11 mouse cellular contexts compared by ENCODE assay signal in genomic region chr16:87783561-87784304, GRCm38 (mm10).
DNase-seq lines count a peak whose midpoint lies in the region; ATAC-seq and TF ChIP-seq lines count a peak whose summit lies in the region.
"Had no signal": no experiment of that assay in that cellular context is flagged by ENCODE, and none has a peak within 500 bp of the region (broad histone marks: within the 10 kb centered on the region; RNA-seq: fewer than 3 reads in every experiment).

No protein-coding gene starts in this region.

- no peaks in the 10 kb centered on the region for H3K4me1 ChIP-seq in heart, postnatal 0 days (ENCODE audit: control insufficient read depth, insufficient read depth)
- no peaks in the 10 kb centered on the region for H3K4me1 ChIP-seq in forebrain, embryonic 15.5 days

- TF ChIP-seq CTCF in layer of hippocampus, adult 2 months (conservative IDR thresholded peaks at IDR 0.05): no peak
- no peak for TF ChIP-seq CTCF in heart, postnatal 0 days (IDR thresholded peaks at IDR 0.05; ENCODE audit: low read depth)

- 0 out of 2 replicates have a peak, but pooled peaks have one; percentile 20 for ATAC-seq in heart, postnatal 0 days (ENCODE audit: insufficient read depth, low read depth)
- ATAC-seq in forebrain, embryonic 15.5 days (replicated peaks): no peak

- H3K36me3 ChIP-seq in heart, postnatal 0 days (replicated peaks; ENCODE audit: control insufficient read depth, insufficient read depth, low read length): no peaks in the 10 kb centered on the region
- no peaks in the 10 kb centered on the region for H3K36me3 ChIP-seq in forebrain, embryonic 15.5 days
- H3K36me3 ChIP-seq: forebrain, embryonic 10.5 days had no signal

- peak overlapping the region; percentile 12; the same call in 1 of the 2 replicates for H3K4me3 ChIP-seq in layer of hippocampus, adult 2 months
- no peak overlapping the region for H3K4me3 ChIP-seq in heart, postnatal 0 days (ENCODE audit: low read depth, low read length)
- no peak overlapping the region for H3K4me3 ChIP-seq in forebrain, embryonic 15.5 days
- H3K4me3 ChIP-seq: forebrain, embryonic 10.5 days had no signal

- intact Hi-C loops in left cerebral cortex, postnatal 36 days (cut with DNase I): no loop called here

- peak overlapping the region; percentile 32 for H3K4me2 ChIP-seq in heart, postnatal 0 days (ENCODE audit: low read depth, low read length)
- no peak overlapping the region for H3K4me2 ChIP-seq in forebrain, embryonic 15.5 days (replicated peaks)
- H3K4me2 ChIP-seq: liver, embryonic 11.5 days had no signal

- peak overlapping the region; percentile 53 for H3K27ac ChIP-seq in layer of hippocampus, adult 2 months
- peak overlapping the region; percentile 30 for H3K27ac ChIP-seq in heart, postnatal 0 days (ENCODE audit: low read depth)
- no peak overlapping the region for H3K27ac ChIP-seq in forebrain, embryonic 15.5 days (replicated peaks)

- no peak for DNase-seq in layer of hippocampus, adult 2 months (ENCODE audit: low spot score in 2 of 2)
- DNase-seq in layer of hippocampus, adult 9-10 months (ENCODE audit: low spot score): no peak
- peak; percentile 14 for DNase-seq in fat pad, adult 2 months (ENCODE audit: extremely low read depth, low read depth, low spot score)
- peak; percentile 13 for DNase-seq in heart, postnatal 0 days (ENCODE audit: low spot score)
- peak; percentile 44 to 73 for DNase-seq in kidney, postnatal 25 days
- DNase-seq in thymus, postnatal 14 days: no peak
- DNase-seq in left cerebral cortex, postnatal 36 days (ENCODE audit: low spot score in 2 of 2): no peak
- DNase-seq: cerebellum, postnatal 10 days had no signal

- 57% methylated on average over 17 of the region's 17 CpGs for WGBS in heart, postnatal 0 days
- 81% methylated on average over 17 of the region's 17 CpGs for WGBS in forebrain, embryonic 15.5 days

- TF ChIP-seq EP300 in heart, postnatal 0 days (IDR thresholded peaks at IDR 0.05; ENCODE audit: low read depth): no peak

- H3K27me3 ChIP-seq in heart, postnatal 0 days (ENCODE audit: control insufficient read depth, insufficient read depth, low read length): no peaks in the 10 kb centered on the region
- no peaks in the 10 kb centered on the region for H3K27me3 ChIP-seq in forebrain, embryonic 15.5 days

- H3K9ac ChIP-seq in heart, postnatal 0 days (replicated peaks; ENCODE audit: low read depth, low read length): no peak overlapping the region
- no peak overlapping the region for H3K9ac ChIP-seq in forebrain, embryonic 15.5 days (replicated peaks)

- no peaks in the 10 kb centered on the region for H3K9me3 ChIP-seq in heart, postnatal 0 days (replicated peaks; ENCODE audit: control insufficient read depth, low read length)
- H3K9me3 ChIP-seq in forebrain, embryonic 15.5 days: no peaks in the 10 kb centered on the region
- H3K9me3 ChIP-seq: forebrain, embryonic 10.5 days had no signal

Comparison
In these comparisons a context has a peak if more than half of its experiments do, and no peak if none do; other contexts are left out.
1. DNase-seq: peak in fat pad, adult 2 months (single experiment), heart, postnatal 0 days (single experiment) and kidney, postnatal 25 days (2 of 2); none in layer of hippocampus, adult 2 months (0 of 2), layer of hippocampus, adult 9-10 months (single experiment), thymus, postnatal 14 days (single experiment) and left cerebral cortex, postnatal 36 days (0 of 2).